Mouse (Mus musculus) bone marrow, adult 2 months (tissue): ENCODE results near the gene Lsm3.

Experiments
- CTCF ChIP-seq: fragments of 200-500 bp; IDR thresholded peaks from 2 replicates; pipeline ENCODE4 v1.5.1; 2011; ENCODE audit warnings: low read length, control low read depth; ENCODE audit not compliant: control insufficient read depth, insufficient read depth
- POLR2A ChIP-seq: fragments of 200-500 bp; IDR thresholded peaks from 2 replicates; pipeline ENCODE4 v1.6.1; 2011; ENCODE audit warnings: low read depth, mild to moderate bottlenecking, control low read depth, low read length, borderline replicate concordance; ENCODE audit not compliant: control insufficient read depth

GRCm38 (mm10) chr6:91476541-91476940, 39.2 kb upstream of the Lsm3 start:
- TF ChIP-seq POLR2A (no peak), CTCF (no peak)
